Mouse (Mus musculus) MEL (cell line): ENCODE results near the gene Sema3f. TPM values are rescaled to one million over a fixed set of nuclear protein-coding genes. Genes with fewer than 3 reads are reported as not detected.

ENCODE experiments used
- DNase-seq: peaks from one replicate; pipeline ENCODE4 v3.0.0; 2011; ENCODE audit warnings: low read depth, low spot score
- H3K27ac ChIP-seq: 2 replicates; pipeline ENCODE4 v1.5.1; 2012; ENCODE audit warnings: low read depth, mild to moderate bottlenecking, control low read depth, low read length, moderate library complexity; ENCODE audit not compliant: control insufficient read depth
- H3K27me3 ChIP-seq, 2 experiments: fragments of 150-350 bp in 1 of 2; sonication (generic) in 1 of 2; 2 replicates each; pipeline ENCODE4 v1.6.1; 2012; ENCODE audit warnings: low read length in 2 of 2, mild to moderate bottlenecking in 2 of 2, improper control_type of control experiment in 1 of 2, moderate library complexity in 1 of 2; ENCODE audit not compliant: insufficient read depth in 2 of 2, control insufficient read depth in 1 of 2
- H3K36me3 ChIP-seq, 2 experiments: 2 replicates each; pipeline ENCODE4 v1.6.1; 2012 to 2014; ENCODE audit warnings: low read length in 2 of 2, improper control_type of control experiment in 1 of 2, inconsistent platforms in 1 of 2, mild to moderate bottlenecking in 1 of 2; ENCODE audit not compliant: insufficient read depth in 2 of 2, control insufficient read depth in 1 of 2
- H3K4me1 ChIP-seq, 2 experiments: fragments of 150-350 bp in 1 of 2; sonication (generic) in 1 of 2; 2 replicates each; pipeline ENCODE4 v1.6.1; 2012; ENCODE audit warnings: low read length in 2 of 2, improper control_type of control experiment in 1 of 2, mild to moderate bottlenecking in 1 of 2; ENCODE audit not compliant: insufficient read depth in 2 of 2, control insufficient read depth in 1 of 2
- H3K4me3 ChIP-seq, 2 experiments: fragments of 150-350 bp in 1 of 2; sonication (generic) in 1 of 2; 2 replicates each; pipeline ENCODE4 v1.5.1; 2012; ENCODE audit warnings: low read depth in 2 of 2, low read length in 2 of 2, mild to moderate bottlenecking in 2 of 2, moderate library complexity in 2 of 2, control low read depth in 1 of 2, improper control_type of control experiment in 1 of 2; ENCODE audit not compliant: control insufficient read depth in 1 of 2, insufficient read depth in 1 of 2
- H3K79me2 ChIP-seq: 2 replicates; pipeline ENCODE4 v1.6.1; 2012; ENCODE audit warnings: mild to moderate bottlenecking, low read length, moderate library complexity; ENCODE audit not compliant: control insufficient read depth, poor library complexity, insufficient read depth
- H3K9ac ChIP-seq: 2 replicates; pipeline ENCODE4 v1.6.1; 2012; ENCODE audit warnings: low read depth, mild to moderate bottlenecking, control low read depth, low read length, moderate library complexity; ENCODE audit not compliant: control insufficient read depth, poor library complexity, severe bottlenecking
- H3K9me3 ChIP-seq: fragments of 150-350 bp; sonication (generic); replicated peaks from 2 replicates; pipeline ENCODE4 v1.6.1; 2012; ENCODE audit warnings: mild to moderate bottlenecking, low read length, improper control_type of control experiment, moderate library complexity; ENCODE audit not compliant: insufficient read depth
- CHD1 ChIP-seq: IDR thresholded peaks from 2 replicates; pipeline ENCODE4 v1.6.1; 2012; ENCODE audit warnings: low read depth, mild to moderate bottlenecking, inconsistent platforms, low read length, improper control_type of control experiment
- CHD2 ChIP-seq: IDR thresholded peaks from 2 replicates; pipeline ENCODE4 v1.6.1; 2011; ENCODE audit warnings: low read length, improper control_type of control experiment
- E2F4 ChIP-seq: IDR thresholded peaks from 2 replicates; pipeline ENCODE4 v1.6.1; 2011; ENCODE audit warnings: low read depth, low read length, improper control_type of control experiment, borderline replicate concordance
- ELF1 ChIP-seq: IDR thresholded peaks from 2 replicates; pipeline ENCODE4 v1.6.1; 2014; ENCODE audit warnings: low read depth, mild to moderate bottlenecking, inconsistent platforms, low read length, improper control_type of control experiment, moderate library complexity
- EP300 ChIP-seq, 2 experiments: IDR thresholded peaks; 2 replicates each; pipeline ENCODE4 v1.6.1; 2011; ENCODE audit warnings: improper control_type of control experiment in 2 of 2, low read length in 2 of 2, low read depth in 1 of 2, mild to moderate bottlenecking in 1 of 2
- ETS1 ChIP-seq: IDR thresholded peaks from 2 replicates; pipeline ENCODE4 v1.6.1; 2012; ENCODE audit warnings: low read depth, mild to moderate bottlenecking, inconsistent platforms, low read length, improper control_type of control experiment, moderate library complexity
- GABPA ChIP-seq: IDR thresholded peaks from 2 replicates; pipeline ENCODE4 v1.6.1; 2012; ENCODE audit warnings: low read depth, mild to moderate bottlenecking, inconsistent platforms, low read length, improper control_type of control experiment, moderate library complexity
- GATA1 ChIP-seq: IDR thresholded peaks from 2 replicates; pipeline ENCODE4 v1.6.1; 2011; ENCODE audit warnings: low read depth, low read length, improper control_type of control experiment
- HCFC1 ChIP-seq: IDR thresholded peaks from 2 replicates; pipeline ENCODE4 v1.6.1; 2012; ENCODE audit warnings: low read depth, mild to moderate bottlenecking, inconsistent platforms, low read length, improper control_type of control experiment, moderate library complexity
- JUND ChIP-seq: IDR thresholded peaks from 2 replicates; pipeline ENCODE4 v1.6.1; 2011; ENCODE audit warnings: low read depth, mild to moderate bottlenecking, improper control_type of control experiment, low read length
- KAT2A ChIP-seq: conservative IDR thresholded peaks from 2 replicates; pipeline ENCODE4 v1.6.1; 2012; ENCODE audit warnings: low read depth, low read length, improper control_type of control experiment, inconsistent platforms
- MAFK ChIP-seq: IDR thresholded peaks from 2 replicates; pipeline ENCODE4 v1.6.1; 2011; ENCODE audit warnings: low read depth, mild to moderate bottlenecking, low read length, improper control_type of control experiment, borderline replicate concordance
- MAX ChIP-seq: IDR thresholded peaks from 2 replicates; pipeline ENCODE4 v1.6.1; 2011; ENCODE audit warnings: low read length, improper control_type of control experiment
- MAZ ChIP-seq: IDR thresholded peaks from 2 replicates; pipeline ENCODE4 v1.6.1; 2012; ENCODE audit warnings: low read depth, mild to moderate bottlenecking, inconsistent platforms, low read length, improper control_type of control experiment
- MYB ChIP-seq: IDR thresholded peaks from 2 replicates; pipeline ENCODE4 v1.6.1; 2011; ENCODE audit warnings: mild to moderate bottlenecking, low read depth, low read length, improper control_type of control experiment
- MYC ChIP-seq: IDR thresholded peaks from 2 replicates; pipeline ENCODE4 v1.6.1; 2011; ENCODE audit warnings: low read depth, mild to moderate bottlenecking, low read length, improper control_type of control experiment, moderate library complexity
- NELFE ChIP-seq: IDR thresholded peaks from 2 replicates; pipeline ENCODE4 v1.6.1; 2011; ENCODE audit warnings: low read depth, low read length, improper control_type of control experiment
- NRF1 ChIP-seq: IDR thresholded peaks from 2 replicates; pipeline ENCODE4 v1.6.1; 2014; ENCODE audit warnings: low read depth, mild to moderate bottlenecking, inconsistent platforms, low read length, improper control_type of control experiment, moderate library complexity; ENCODE audit not compliant: poor library complexity, insufficient read depth, severe bottlenecking
- POLR2AphosphoS2 ChIP-seq: IDR thresholded peaks from 2 replicates; pipeline ENCODE4 v1.6.1; 2011; ENCODE audit warnings: low read length, improper control_type of control experiment
- POLR2AphosphoS5 ChIP-seq: IDR thresholded peaks from 2 replicates; pipeline ENCODE4 v1.6.1; 2012; ENCODE audit warnings: low read depth, borderline replicate concordance, mild to moderate bottlenecking, inconsistent platforms, low read length, moderate library complexity, mixed read lengths
- RAD21 ChIP-seq: IDR thresholded peaks from 2 replicates; pipeline ENCODE4 v1.6.1; 2011; ENCODE audit warnings: mild to moderate bottlenecking, low read depth, low read length, improper control_type of control experiment
- RCOR1 ChIP-seq: IDR thresholded peaks from 2 replicates; pipeline ENCODE4 v1.6.1; 2012; ENCODE audit warnings: low read depth, mild to moderate bottlenecking, inconsistent platforms, low read length, improper control_type of control experiment
- SIN3A ChIP-seq: IDR thresholded peaks from 2 replicates; pipeline ENCODE4 v1.6.1; 2012; ENCODE audit warnings: low read length, improper control_type of control experiment, inconsistent platforms
- SMC3 ChIP-seq: IDR thresholded peaks from 2 replicates; pipeline ENCODE4 v1.6.1; 2011; ENCODE audit warnings: low read depth, low read length, improper control_type of control experiment
- TAL1 ChIP-seq: IDR thresholded peaks from 2 replicates; pipeline ENCODE4 v1.6.1; 2012; ENCODE audit warnings: mild to moderate bottlenecking, inconsistent platforms, low read length, moderate library complexity, mixed read lengths
- UBTF ChIP-seq: IDR thresholded peaks from 2 replicates; pipeline ENCODE4 v1.6.1; 2012; ENCODE audit warnings: low read depth, mild to moderate bottlenecking, inconsistent platforms, low read length, improper control_type of control experiment, moderate library complexity, borderline replicate concordance; ENCODE audit not compliant: insufficient read depth
- USF2 ChIP-seq, 2 experiments: IDR thresholded peaks; 2 replicates each; pipeline ENCODE4 v1.6.1; 2011 to 2012; ENCODE audit warnings: improper control_type of control experiment in 2 of 2, low read length in 2 of 2, borderline replicate concordance in 1 of 2, inconsistent platforms in 1 of 2, low read depth in 1 of 2, mild to moderate bottlenecking in 1 of 2; ENCODE audit not compliant: insufficient read depth in 1 of 2
- ZMIZ1 ChIP-seq: IDR thresholded peaks from 2 replicates; pipeline ENCODE4 v1.6.1; 2012; ENCODE audit warnings: low read depth, mild to moderate bottlenecking, inconsistent platforms, low read length, improper control_type of control experiment, moderate library complexity
- polyA plus RNA-seq, 2 experiments: library from polyadenylated mRNA; stranded (reverse) in 1 of 2; unstranded in 1 of 2; fragments of >175 nt in 1 of 2; fragments of >200 nt in 1 of 2; gene quantifications; 2 replicates each; pipeline versions ENCODE4 v1.2.1 to v1.2.4; 2012; ENCODE audit warnings: low replicate concordance in 2 of 2, low read depth in 1 of 2; ENCODE audit not compliant: insufficient read length in 2 of 2, insufficient read depth in 1 of 2, missing spikeins in 1 of 2
- total RNA-seq: library from RNA; depleted of rRNA; stranded (reverse); fragments of 300-350 nt; gene quantifications from 2 replicates; pipeline ENCODE4 v1.2.3, GENCODE M21; 2012

Gene Sema3f
- total and polyA plus RNA-seq, 3 experiments, result not detected

DNA sequence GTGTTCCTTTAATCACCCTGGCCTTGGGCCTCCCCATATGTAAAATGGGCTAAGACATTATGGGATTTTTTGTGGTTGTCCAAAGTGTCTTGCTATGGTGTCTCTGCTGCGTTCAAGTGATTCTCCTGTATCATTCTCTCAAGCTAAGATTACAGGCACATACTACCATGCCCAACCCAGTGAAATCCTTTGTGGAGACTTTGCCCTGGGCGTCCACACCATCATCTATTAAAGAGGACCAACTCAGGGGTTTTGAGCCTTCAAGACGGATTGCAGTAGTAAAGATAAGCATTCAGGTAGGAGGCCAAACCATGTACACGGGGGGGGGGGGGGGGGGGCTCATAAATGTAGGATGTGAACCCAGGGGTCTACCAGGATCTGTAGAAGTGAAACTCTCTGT lies 55.7 kb downstream of the Sema3f start:
- H3K4me3 ChIP-seq, result no peak overlapping the region
- DNase-seq, result no peak
- no peaks in the 10 kb centered on the region for H3K36me3 ChIP-seq
- no peak for TF ChIP-seq ETS1
- TF ChIP-seq MYB, result no peak
- no peak for TF ChIP-seq TAL1
- TF ChIP-seq ZMIZ1, result no peak
- TF ChIP-seq EP300 (IDR thresholded peaks at IDR 0.05; ENCODE audit: low read depth in 1 of 2, low read length in 2 of 2), result no peak
- no peak for TF ChIP-seq RCOR1
- TF ChIP-seq NELFE, result no peak
- TF ChIP-seq RAD21, result no peak
- TF ChIP-seq HCFC1, result no peak
- no peak for TF ChIP-seq SIN3A
- TF ChIP-seq USF2 (IDR thresholded peaks at IDR 0.05; ENCODE audit: borderline replicate concordance in 1 of 2, insufficient read depth in 1 of 2, low read depth in 1 of 2, low read length in 2 of 2), result no peak
- no peak for TF ChIP-seq GATA1
- TF ChIP-seq MAFK, result no peak
- TF ChIP-seq CHD2, result no peak
- TF ChIP-seq MAZ, result no peak
- no peak for TF ChIP-seq CHD1
- TF ChIP-seq KAT2A, result no peak
- no peak for TF ChIP-seq E2F4
- no peak for TF ChIP-seq GABPA
- TF ChIP-seq JUND, result no peak
- H3K27ac ChIP-seq, result no peak overlapping the region
- no peaks in the 10 kb centered on the region for H3K9me3 ChIP-seq
- no peaks in the 10 kb centered on the region for H3K4me1 ChIP-seq
- peaks cover 6% of the 10 kb centered on the region in 2 experiments for H3K27me3 ChIP-seq
- no peaks in the 10 kb centered on the region for H3K79me2 ChIP-seq
- no peak overlapping the region for H3K9ac ChIP-seq

DNA sequence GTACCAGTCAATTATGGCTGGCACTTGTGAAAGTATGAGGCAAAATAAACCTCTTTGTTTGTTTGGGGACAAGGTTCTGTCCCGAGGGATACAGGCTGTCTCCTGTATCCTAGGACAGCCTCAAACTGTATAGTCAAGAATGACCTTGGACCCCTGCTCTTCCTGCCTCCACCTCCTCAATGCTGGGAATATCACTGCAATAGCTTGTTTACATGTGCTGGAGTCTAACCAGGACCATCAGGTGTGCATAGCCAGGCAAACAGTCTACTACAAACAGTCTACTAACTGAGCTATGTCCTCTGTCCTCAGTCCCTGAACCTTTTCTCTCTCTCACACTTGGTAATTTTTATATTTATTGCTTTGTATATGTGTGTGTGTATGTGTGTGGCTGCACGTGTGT lies 56.8 kb downstream of the Sema3f start:
- Histone ChIP-seq H3K27ac (no peak overlapping the region), H3K4me3 (no peak overlapping the region), H3K79me2 (no peaks in the 10 kb centered on the region), H3K4me1 (no peaks in the 10 kb centered on the region), H3K27me3 (peaks cover 4% of the 10 kb centered on the region in 2 experiments), H3K36me3 (no peaks in the 10 kb centered on the region), H3K9me3 (no peaks in the 10 kb centered on the region), H3K9ac (no peak overlapping the region)
- no peak for DNase-seq
- TF ChIP-seq SMC3 (no peak), JUND (no peak), MYC (no peak), TAL1 (no peak), GABPA (no peak), ZMIZ1 (no peak), MAZ (no peak), ELF1 (no peak), POLR2AphosphoS2 (no peak), USF2 (IDR thresholded peaks at IDR 0.05; ENCODE audit: borderline replicate concordance in 1 of 2, insufficient read depth in 1 of 2, low read depth in 1 of 2, low read length in 2 of 2) (no peak), RAD21 (no peak), UBTF (no peak), RCOR1 (no peak), GATA1 (no peak), MAX (no peak), NRF1 (no peak), POLR2AphosphoS5 (no peak)
